Comparison of ENCODE assay signal across 20 mouse cellular contexts in genomic region chr17:88195893-88196292, GRCm38 (mm10).
DNase-seq lines count a peak whose midpoint lies in the region; ATAC-seq and TF ChIP-seq lines count a peak whose summit lies in the region.
"Had no signal": no experiment of that assay in that cellular context is flagged by ENCODE, and none has a peak within 500 bp of the region (broad histone marks: within the 10 kb centered on the region; RNA-seq: fewer than 3 reads in every experiment).

No protein-coding gene starts in this region.

- 39% methylated on average over 6 of the region's 6 CpGs for WGBS in intestine, postnatal 0 days
- WGBS in olfactory bulb, adult 2 months = 75% methylated on average over 6 of the region's 6 CpGs

- H3K79me2 ChIP-seq in CH12.LX (replicated peaks; ENCODE audit: control insufficient read depth, extremely low read depth, insufficient read depth, poor library complexity, severe bottlenecking) = peaks cover 57% of the 10 kb centered on the region

- intact Hi-C loops in gastrocnemius, adult 2 months (cut with DNase I) = no loop called here

- H3K27me3 ChIP-seq in CH12.LX (replicated peaks) = no peaks in the 10 kb centered on the region
- H3K27me3 ChIP-seq in intestine, postnatal 0 days (replicated peaks; ENCODE audit: control insufficient read depth, insufficient read depth, low read length) = no peaks in the 10 kb centered on the region
- H3K27me3 ChIP-seq: embryonic facial prominence, embryonic 12.5 days; forebrain, embryonic 13.5 days; Patski had no signal

- TF ChIP-seq RAD21 in CH12.LX (IDR thresholded peaks at IDR 0.05; ENCODE audit: low read depth, low read length) = no peak

- H3K4me1 ChIP-seq in CH12.LX (ENCODE audit: control insufficient read depth in 1 of 2, insufficient read depth in 2 of 2) = peaks cover 18 to 61% of the 10 kb centered on the region in 2 experiments
- H3K4me1 ChIP-seq in intestine, postnatal 0 days (replicated peaks; ENCODE audit: control insufficient read depth, insufficient read depth, low read length) = no peaks in the 10 kb centered on the region
- 0 out of 2 replicates have a peak, but pooled peaks cover 2% of the 10 kb centered on the region for H3K4me1 ChIP-seq in olfactory bulb, adult 2 months (ENCODE audit: control insufficient read depth, insufficient read depth, low read length)
- H3K4me1 ChIP-seq: embryonic facial prominence, embryonic 12.5 days; forebrain, embryonic 13.5 days; heart, embryonic 10.5 days; hindbrain, embryonic 10.5 days had no signal

- peak overlapping the region; percentile 25 for H3K27ac ChIP-seq in gastrocnemius, adult 2 months
- H3K27ac ChIP-seq in CH12.LX (ENCODE audit: insufficient read depth, low read depth) = peak overlapping the region; percentile 100
- H3K27ac ChIP-seq in intestine, postnatal 0 days (ENCODE audit: low read depth, low read length) = no peak overlapping the region
- H3K27ac ChIP-seq in olfactory bulb, adult 2 months (ENCODE audit: insufficient read depth, low read depth, low read length) = peak overlapping the region; percentile 1; the same call in 1 of the 2 replicates
- H3K27ac ChIP-seq: embryonic facial prominence, embryonic 12.5 days; forebrain, embryonic 13.5 days; heart, embryonic 10.5 days; hindbrain, embryonic 10.5 days; left cerebral cortex, adult 2 months had no signal

- peak overlapping the region; percentile 57 for H3K9ac ChIP-seq in CH12.LX (ENCODE audit: insufficient read depth, low read depth)
- no peak overlapping the region for H3K9ac ChIP-seq in intestine, postnatal 0 days (ENCODE audit: low read depth, low read length)
- H3K9ac ChIP-seq: embryonic facial prominence, embryonic 12.5 days; forebrain, embryonic 13.5 days had no signal

- dilution Hi-C loops in CH12.LX (cut with MboI; ENCODE audit: extremely low pct_ligation_motif_present, extremely low pct_unique_long_range_greater_than_20kb, low sequenced_read_pairs) = no loop called here

- 0 out of 2 replicates have a peak, but pooled peaks have one; percentile 13 for TF ChIP-seq POLR2A in CH12.LX (IDR thresholded peaks at IDR 0.05; ENCODE audit: low read depth, low read length)
- no peak for TF ChIP-seq POLR2A in olfactory bulb, adult 2 months (IDR thresholded peaks at IDR 0.05; ENCODE audit: insufficient read depth, low read depth, low read length)

- no peak for TF ChIP-seq EP300 in CH12.LX (IDR thresholded peaks at IDR 0.05; ENCODE audit: low read length)

- DNase-seq in gastrocnemius, adult 2 months = no peak
- no peak for DNase-seq in gastrocnemius, postnatal 10 days
- no peak for DNase-seq in CH12.LX (ENCODE audit: extremely low read depth)
- DNase-seq in cerebellum, postnatal 10 days = no peak
- DNase-seq in cerebellum, adult 11-12 months = no peak
- DNase-seq: cerebellum, adult 11 months; cerebellum, postnatal 14 days; kidney, adult 9 months; kidney, postnatal 25 days; spleen, adult 18-20 months; thymus, postnatal 14 days had no signal

- peaks cover 7% of the 10 kb centered on the region for H3K9me3 ChIP-seq in CH12.LX (replicated peaks; ENCODE audit: low read length)
- H3K9me3 ChIP-seq in intestine, postnatal 0 days (ENCODE audit: control insufficient read depth) = no peaks in the 10 kb centered on the region
- H3K9me3 ChIP-seq: embryonic facial prominence, embryonic 12.5 days; forebrain, embryonic 13.5 days; heart, embryonic 10.5 days; hindbrain, embryonic 10.5 days had no signal

- in situ Hi-C loops in CH12.LX (cut with MboI; ENCODE audit: low pct_ligation_motif_present, low pct_unique_long_range_greater_than_20kb, low sequenced_read_pairs) = no loop called here

- peaks cover 26 to 56% of the 10 kb centered on the region in 2 experiments for H3K36me3 ChIP-seq in CH12.LX (replicated peaks in 1 of 2; ENCODE audit: control insufficient read depth in 1 of 2, insufficient read depth in 1 of 2, low read length in 1 of 2)
- no peaks in the 10 kb centered on the region for H3K36me3 ChIP-seq in intestine, postnatal 0 days (ENCODE audit: control insufficient read depth, insufficient read depth)
- H3K36me3 ChIP-seq: embryonic facial prominence, embryonic 12.5 days; heart, embryonic 10.5 days; hindbrain, embryonic 10.5 days had no signal

- peak; percentile 61 for ATAC-seq in intestine, postnatal 0 days
- ATAC-seq: CD4-positive, CD25-positive, alpha-beta regulatory T cell, adult 4 months; forebrain, embryonic 13.5 days had no signal

- TF ChIP-seq CTCF in gastrocnemius, adult 2 months (IDR thresholded peaks at IDR 0.05) = no peak
- TF ChIP-seq CTCF in CH12.LX (conservative IDR thresholded peaks at IDR 0.05 in 1 of 2, IDR thresholded peaks at IDR 0.05 in 1 of 2; ENCODE audit: low read depth in 2 of 2, low read length in 2 of 2) = no peak
- no peak for TF ChIP-seq CTCF in intestine, postnatal 0 days (IDR thresholded peaks at IDR 0.05; ENCODE audit: low read depth)
- TF ChIP-seq CTCF in olfactory bulb, adult 2 months (IDR thresholded peaks at IDR 0.05; ENCODE audit: insufficient read depth, low read depth, low read length) = no peak

- no peak overlapping the region for H3K4me3 ChIP-seq in gastrocnemius, adult 2 months
- peak overlapping the region in 2 of 3 experiments; percentile 0 to 80 for H3K4me3 ChIP-seq in CH12.LX (replicated peaks in 1 of 3; ENCODE audit: low read depth in 2 of 3, low read length in 2 of 3, poor library complexity in 1 of 3)
- H3K4me3 ChIP-seq in intestine, postnatal 0 days (ENCODE audit: low read depth, low read length) = no peak overlapping the region
- H3K4me3 ChIP-seq in olfactory bulb, adult 2 months (ENCODE audit: insufficient read depth, low read depth, low read length) = no peak overlapping the region
- H3K4me3 ChIP-seq: embryonic facial prominence, embryonic 12.5 days; forebrain, embryonic 13.5 days; heart, embryonic 10.5 days; hindbrain, embryonic 10.5 days; left cerebral cortex, adult 2 months had no signal

- H3K4me2 ChIP-seq in CH12.LX (ENCODE audit: insufficient read depth, low read depth, poor library complexity, severe bottlenecking) = peak overlapping the region; percentile 91
- H3K4me2 ChIP-seq in intestine, postnatal 0 days (replicated peaks; ENCODE audit: low read depth) = no peak overlapping the region
- H3K4me2 ChIP-seq: embryonic facial prominence, embryonic 12.5 days; forebrain, embryonic 13.5 days had no signal

TF ChIP-seq in CH12.LX, 34 proteins besides CTCF, POLR2A, EP300 and RAD21:
- no peak for TF ChIP-seq RCOR1 (conservative IDR thresholded peaks at IDR 0.05; ENCODE audit: low read depth, low read length)
- no peak for TF ChIP-seq TBP (conservative IDR thresholded peaks at IDR 0.05; ENCODE audit: low read depth, low read length)
- TF ChIP-seq ETS1 (conservative IDR thresholded peaks at IDR 0.05; ENCODE audit: low read depth, low read length) = 0 out of 2 replicates have a peak, but pooled peaks have one; percentile 8
- no peak for TF ChIP-seq USF1 (IDR thresholded peaks at IDR 0.05; ENCODE audit: low read depth, low read length)
- no peak for TF ChIP-seq E2F4 (IDR thresholded peaks at IDR 0.05; ENCODE audit: insufficient replicate concordance, low read depth, low read length)
- no peak for TF ChIP-seq ELF1 (IDR thresholded peaks at IDR 0.05; ENCODE audit: low read depth, low read length)
- no peak for TF ChIP-seq NRF1 (IDR thresholded peaks at IDR 0.05; ENCODE audit: low read depth, low read length)
- TF ChIP-seq TCF12 (IDR thresholded peaks at IDR 0.05; ENCODE audit: low read depth, low read length) = no peak
- TF ChIP-seq MAZ (IDR thresholded peaks at IDR 0.05; ENCODE audit: low read depth, low read length) = no peak
- no peak; the same call in 1 of the 2 replicates for TF ChIP-seq MAX (IDR thresholded peaks at IDR 0.05; ENCODE audit: low read length)
- TF ChIP-seq JUN (IDR thresholded peaks at IDR 0.05; ENCODE audit: insufficient read depth, low read depth, low read length) = no peak
- TF ChIP-seq CHD2 (IDR thresholded peaks at IDR 0.05; ENCODE audit: low read length) = no peak
- 0 out of 2 replicates have a peak, but pooled peaks have one; percentile 7 for TF ChIP-seq SIN3A (IDR thresholded peaks at IDR 0.05; ENCODE audit: low read length)
- no peak for TF ChIP-seq IRF4 (IDR thresholded peaks at IDR 0.05; ENCODE audit: low read depth, low read length)
- TF ChIP-seq GABPA (IDR thresholded peaks at IDR 0.05; ENCODE audit: insufficient replicate concordance, low read depth, low read length) = no peak
- peak; percentile 83 for TF ChIP-seq MYC (IDR thresholded peaks at IDR 0.05; ENCODE audit: low read depth, low read length)
- TF ChIP-seq PAX5 (IDR thresholded peaks at IDR 0.05; ENCODE audit: low read length) = no peak
- TF ChIP-seq BHLHE40 (IDR thresholded peaks at IDR 0.05; ENCODE audit: low read depth, low read length) = peak; percentile 7; the same call in 1 of the 2 replicates
- TF ChIP-seq MXI1 (IDR thresholded peaks at IDR 0.05; ENCODE audit: low read depth, low read length) = peak; percentile 9; the same call in 1 of the 2 replicates
- no peak for TF ChIP-seq JUND (conservative IDR thresholded peaks at IDR 0.05; ENCODE audit: low read depth, low read length)
- no peak for TF ChIP-seq MEF2A (IDR thresholded peaks at IDR 0.05; ENCODE audit: borderline replicate concordance, low read depth, low read length)
- no peak for TF ChIP-seq ZMIZ1 (IDR thresholded peaks at IDR 0.05; ENCODE audit: low read depth, low read length)
- TF ChIP-seq UBTF (IDR thresholded peaks at IDR 0.05; ENCODE audit: low read depth, low read length) = no peak
- no peak for TF ChIP-seq ZC3H11A (IDR thresholded peaks at IDR 0.05; ENCODE audit: low read depth, low read length)

Comparison
In these comparisons a context has a peak if more than half of its experiments do, and no peak if none do; other contexts are left out.
1. H3K4me3 ChIP-seq: peak in CH12.LX (2 of 3); none in gastrocnemius, adult 2 months (single experiment), intestine, postnatal 0 days (single experiment) and olfactory bulb, adult 2 months (single experiment).